Mouse (Mus musculus): Measurements from ENCODE around the gene Cfap161.

The Cfap161 gene

GRCm38 (mm10) chr7:83802007-83802406, 7.3 kb upstream of the Cfap161 start:
- no peak for DNase-seq (ENCODE audit: inconsistent ontology term)

GRCm38 (mm10) chr7:83801483-83801875, 6.8 kb upstream of the Cfap161 start:
- no peak for DNase-seq (ENCODE audit: inconsistent ontology term)

GRCm38 (mm10) chr7:83800561-83801482, 6.1 kb upstream of the Cfap161 start:
- no peak for DNase-seq (ENCODE audit: inconsistent ontology term)

- DNase-seq (ENCODE audit: inconsistent ontology term), result no peak
Observed at GRCm38 (mm10) chr7:83800071-83800470, 5.4 kb upstream of the Cfap161 start.

GRCm38 (mm10) chr7:83798004-83798403, 3.3 kb upstream of the Cfap161 start:
- DNase-seq (ENCODE audit: inconsistent ontology term), result no peak

GRCm38 (mm10) chr7:83796177-83796576, 1.5 kb upstream of the Cfap161 start:
- DNase-seq (ENCODE audit: inconsistent ontology term), result no peak

GRCm38 (mm10) chr7:83794006-83794683, 535 bp downstream of the Cfap161 start:
- DNase-seq (ENCODE audit: inconsistent ontology term), result no peak

- DNase-seq (ENCODE audit: inconsistent ontology term), result no peak
Observed at GRCm38 (mm10) chr7:83780881-83781280, 13.8 kb downstream of the Cfap161 start.

GRCm38 (mm10) chr7:83780026-83780425, 14.7 kb downstream of the Cfap161 start:
- DNase-seq (ENCODE audit: inconsistent ontology term), result no peak

- DNase-seq (ENCODE audit: inconsistent ontology term), result no peak
Observed at GRCm38 (mm10) chr7:83779028-83779427, 15.7 kb downstream of the Cfap161 start.

- DNase-seq (ENCODE audit: inconsistent ontology term), result no peak
Observed at GRCm38 (mm10) chr7:83778516-83778915, 16.2 kb downstream of the Cfap161 start.

- DNase-seq (ENCODE audit: inconsistent ontology term), result no peak
Observed at GRCm38 (mm10) chr7:83774721-83775120, 20.0 kb downstream of the Cfap161 start.

GRCm38 (mm10) chr7:83763674-83764073, 31.0 kb downstream of the Cfap161 start:
- DNase-seq (ENCODE audit: inconsistent ontology term), result no peak

GRCm38 (mm10) chr7:83762336-83762735, 32.3 kb downstream of the Cfap161 start:
- DNase-seq (ENCODE audit: inconsistent ontology term), result no peak

- DNase-seq (ENCODE audit: inconsistent ontology term), result no peak
Observed at GRCm38 (mm10) chr7:83751055-83751454, 43.6 kb downstream of the Cfap161 start.

- DNase-seq (ENCODE audit: inconsistent ontology term), result no peak
Observed at GRCm38 (mm10) chr7:83748405-83748804, 46.3 kb downstream of the Cfap161 start.

GRCm38 (mm10) chr7:83746107-83746687, 48.5 kb downstream of the Cfap161 start:
- no peak for DNase-seq (ENCODE audit: inconsistent ontology term)

GRCm38 (mm10) chr7:83745413-83746106, 49.1 kb downstream of the Cfap161 start, which contains the start of gene Il16:
Gene Il16 (minus strand): TSS chr7:83745726.
- no peak for DNase-seq (ENCODE audit: inconsistent ontology term)

- no peak for DNase-seq (ENCODE audit: inconsistent ontology term)
Observed at GRCm38 (mm10) chr7:83745065-83745412, 49.6 kb downstream of the Cfap161 start.

- DNase-seq (ENCODE audit: inconsistent ontology term), result no peak
Observed at GRCm38 (mm10) chr7:83744250-83744649, 50.4 kb downstream of the Cfap161 start.

- no peak for DNase-seq (ENCODE audit: inconsistent ontology term)
Observed at GRCm38 (mm10) chr7:83742690-83743089, 52.0 kb downstream of the Cfap161 start.

- DNase-seq (ENCODE audit: inconsistent ontology term), result no peak
Observed at GRCm38 (mm10) chr7:83742026-83742425, 52.7 kb downstream of the Cfap161 start.
